Comparison of ENCODE assay signal across 22 mouse cellular contexts in the genomic region with DNA sequence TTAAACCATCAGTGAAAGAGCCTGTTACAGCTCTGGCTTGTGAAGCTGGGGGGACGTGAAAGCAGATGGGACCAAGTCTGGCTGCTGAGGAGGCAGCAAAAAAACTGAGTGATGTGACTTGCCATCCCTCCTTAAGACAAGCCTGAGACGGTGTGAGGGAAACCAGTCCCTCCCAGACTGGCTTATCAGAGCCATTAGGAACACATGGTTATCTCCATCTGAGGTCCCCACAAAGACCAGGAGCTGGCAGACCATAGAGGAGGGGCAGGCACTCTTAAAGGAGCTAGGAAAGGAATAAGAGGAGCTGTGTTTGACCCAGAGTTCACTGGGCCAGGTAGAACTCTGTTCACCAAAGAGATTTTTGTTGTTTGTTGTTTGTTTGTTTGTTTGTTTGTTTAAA. TPM values are rescaled to one million over a fixed set of nuclear protein-coding genes. Genes with fewer than 3 reads are reported as not detected.
A peak's percentile ranks its signal among the peaks of the same experiment; 100 is the strongest.
DNase-seq lines count a peak whose midpoint lies in the region; ATAC-seq and TF ChIP-seq lines count a peak whose summit lies in the region.
"Had no signal": no experiment of that assay in that cellular context is flagged by ENCODE, and none has a peak within 500 bp of the region (broad histone marks: within the 10 kb centered on the region; RNA-seq: fewer than 3 reads in every experiment).

No protein-coding gene starts in this region.

- no peak overlapping the region for H3K4me3 ChIP-seq in forebrain, embryonic 15.5 days
- H3K4me3 ChIP-seq in forebrain, embryonic 12.5 days (replicated peaks), result no peak overlapping the region
- no peak overlapping the region for H3K4me3 ChIP-seq in liver, embryonic 11.5 days (ENCODE audit: low read depth, low read length)
- no peak overlapping the region for H3K4me3 ChIP-seq in thymus, adult 2 months (ENCODE audit: control insufficient read depth, insufficient read depth, low read length)
- H3K4me3 ChIP-seq: embryonic facial prominence, embryonic 12.5 days; forebrain, embryonic 10.5 days; heart, embryonic 13.5 days; hindbrain, embryonic 13.5 days; limb, embryonic 13.5 days; lung, embryonic 15.5 days; neural tube, embryonic 15.5 days had no signal

- no peak for TF ChIP-seq POLR2A in thymus, adult 2 months (IDR thresholded peaks at IDR 0.05; ENCODE audit: control insufficient read depth, extremely low read depth, insufficient read depth, low read length, poor library complexity)

- H3K9ac ChIP-seq in forebrain, embryonic 15.5 days (replicated peaks), result no peak overlapping the region
- no peak overlapping the region for H3K9ac ChIP-seq in forebrain, embryonic 12.5 days
- 0 out of 2 replicates have a peak overlapping the region, but pooled peaks have one; percentile 16 for H3K9ac ChIP-seq in liver, embryonic 11.5 days (ENCODE audit: low read depth, low read length)
- H3K9ac ChIP-seq: embryonic facial prominence, embryonic 12.5 days; heart, embryonic 13.5 days; hindbrain, embryonic 13.5 days; limb, embryonic 13.5 days; lung, embryonic 15.5 days; neural tube, embryonic 15.5 days had no signal

- TF ChIP-seq CTCF in thymus, adult 2 months (IDR thresholded peaks at IDR 0.05; ENCODE audit: borderline replicate concordance, control insufficient read depth, extremely low read depth, insufficient read depth, low read length, poor library complexity), result no peak

- no peaks in the 10 kb centered on the region for H3K27me3 ChIP-seq in forebrain, embryonic 15.5 days
- no peaks in the 10 kb centered on the region for H3K27me3 ChIP-seq in forebrain, embryonic 12.5 days
- no peaks in the 10 kb centered on the region for H3K27me3 ChIP-seq in liver, embryonic 11.5 days (replicated peaks; ENCODE audit: control insufficient read depth, insufficient read depth, low read length)
- no peaks in the 10 kb centered on the region for H3K27me3 ChIP-seq in thymus, adult 2 months (ENCODE audit: control insufficient read depth, insufficient read depth, low read length)
- H3K27me3 ChIP-seq: embryonic facial prominence, embryonic 12.5 days; heart, embryonic 13.5 days; hindbrain, embryonic 13.5 days; limb, embryonic 13.5 days; lung, embryonic 15.5 days; neural tube, embryonic 15.5 days had no signal

- no peak overlapping the region for H3K4me2 ChIP-seq in forebrain, embryonic 15.5 days (replicated peaks)
- H3K4me2 ChIP-seq in forebrain, embryonic 12.5 days, result no peak overlapping the region
- peak overlapping the region; percentile 52 for H3K4me2 ChIP-seq in liver, embryonic 11.5 days
- H3K4me2 ChIP-seq: embryonic facial prominence, embryonic 12.5 days; heart, embryonic 13.5 days; hindbrain, embryonic 13.5 days; limb, embryonic 13.5 days; lung, embryonic 15.5 days; neural tube, embryonic 15.5 days had no signal

- WGBS in forebrain, embryonic 15.5 days, result 67% methylated on average over 2 of the region's 2 CpGs
- WGBS in forebrain, embryonic 12.5 days, result 81% methylated on average over 2 of the region's 2 CpGs
- 19% methylated on average over 2 of the region's 2 CpGs for WGBS in liver, embryonic 11.5 days
- 97% methylated on average over 2 of the region's 2 CpGs for WGBS in thymus, adult 2 months

- H3K4me1 ChIP-seq in forebrain, embryonic 15.5 days, result peaks cover 17% of the 10 kb centered on the region
- H3K4me1 ChIP-seq in forebrain, embryonic 12.5 days, result peaks cover 17% of the 10 kb centered on the region
- H3K4me1 ChIP-seq in liver, embryonic 11.5 days (replicated peaks; ENCODE audit: control insufficient read depth, insufficient read depth, low read length), result peaks cover 69% of the 10 kb centered on the region
- H3K4me1 ChIP-seq in thymus, adult 2 months (replicated peaks; ENCODE audit: control insufficient read depth, insufficient read depth, low read length), result peaks cover 51% of the 10 kb centered on the region
- H3K4me1 ChIP-seq: lung, embryonic 15.5 days had no signal

- DNase-seq in c-Kit-positive CD71-positive TER-119-positive erythroid progenitor cells, embryonic 14.5 days (ENCODE audit: low spot score), result peak; percentile 82
- DNase-seq in liver, embryonic 11.5 days (ENCODE audit: low spot score), result no peak
- no peak for DNase-seq in urinary bladder, postnatal 10 days (ENCODE audit: low spot score)
- no peak for DNase-seq in thymus, adult 2 months
- DNase-seq: adrenal gland, postnatal 36 days; cerebellum, adult 8-10 months; heart, adult 11 months; right cerebral cortex, postnatal 25 days had no signal

- H3K9me3 ChIP-seq in forebrain, embryonic 15.5 days, result no peaks in the 10 kb centered on the region
- H3K9me3 ChIP-seq in forebrain, embryonic 12.5 days, result no peaks in the 10 kb centered on the region
- peaks cover 4% of the 10 kb centered on the region for H3K9me3 ChIP-seq in liver, embryonic 11.5 days (ENCODE audit: control insufficient read depth, low read length)
- H3K9me3 ChIP-seq: embryonic facial prominence, embryonic 12.5 days; heart, embryonic 13.5 days; hindbrain, embryonic 13.5 days; lung, embryonic 15.5 days; neural tube, embryonic 15.5 days had no signal

- ATAC-seq in forebrain, embryonic 15.5 days (replicated peaks), result no peak
- ATAC-seq in forebrain, embryonic 12.5 days (ENCODE audit: low FRiP score), result no peak
- peak; percentile 83 for ATAC-seq in liver, embryonic 11.5 days (replicated peaks; ENCODE audit: low FRiP score)
- ATAC-seq in megakaryocyte progenitor cell, adult 5-6 weeks (replicated peaks; ENCODE audit: poor library complexity), result peak; percentile 24
- ATAC-seq in frontal cortex, adult (ENCODE audit: low TSS enrichment), result no peak
- ATAC-seq: CD4-positive, CD25-positive, alpha-beta regulatory T cell, adult 4 months; intestine, embryonic 16.5 days; midbrain, embryonic 16.5 days had no signal

- H3K36me3 ChIP-seq in forebrain, embryonic 15.5 days, result no peaks in the 10 kb centered on the region; the same call in 1 of the 2 replicates
- H3K36me3 ChIP-seq in forebrain, embryonic 12.5 days (replicated peaks), result peaks cover 15% of the 10 kb centered on the region
- peaks cover 8% of the 10 kb centered on the region for H3K36me3 ChIP-seq in liver, embryonic 11.5 days (ENCODE audit: control insufficient read depth, insufficient read depth, low read length)
- peaks cover 7% of the 10 kb centered on the region; the same call in 1 of the 2 replicates for H3K36me3 ChIP-seq in thymus, adult 2 months (ENCODE audit: control insufficient read depth, insufficient read depth, low read length)
- H3K36me3 ChIP-seq: lung, embryonic 15.5 days had no signal

- peak overlapping the region; percentile 50; the same call in 1 of the 2 replicates for H3K27ac ChIP-seq in forebrain, embryonic 15.5 days (replicated peaks)
- H3K27ac ChIP-seq in forebrain, embryonic 12.5 days, result no peak overlapping the region
- peak overlapping the region; percentile 67 for H3K27ac ChIP-seq in liver, embryonic 11.5 days (ENCODE audit: low read depth, low read length)
- H3K27ac ChIP-seq in thymus, adult 2 months (ENCODE audit: control insufficient read depth, insufficient read depth, low read length), result no peak overlapping the region
- H3K27ac ChIP-seq: embryonic facial prominence, embryonic 12.5 days; forebrain, embryonic 10.5 days; heart, embryonic 13.5 days; hindbrain, embryonic 13.5 days; limb, embryonic 13.5 days; lung, embryonic 15.5 days; neural tube, embryonic 15.5 days had no signal

RNA-seq across cellular contexts. Expression of a gene that starts 7.1 kb away (rescaled TPM):
- polyA plus RNA-seq in forebrain, embryonic 15.5 days (2015; fragmentation: Nextera tagmentation; extraction: Ambion mirVana), result 38.8 and 43.9 TPM in 2 replicates
- 29.9 and 30.7 TPM in 2 replicates for polyA plus RNA-seq in forebrain, embryonic 12.5 days (2016; fragmentation: Nextera tagmentation; extraction: Ambion mirVana)
- polyA plus RNA-seq in liver, embryonic 11.5 days (2014; fragmentation: Nextera tagmentation; extraction: Ambion mirVana), result 16.1 and 16.5 TPM in 2 replicates
- total RNA-seq in megakaryocyte progenitor cell, adult 5-6 weeks (2015), result 18.9 and 22.3 TPM in 2 replicates
- total RNA-seq in megakaryocyte progenitor cell, adult 5-6 weeks (2017), result 16.4 and 18.2 TPM in 2 replicates
- polyA plus RNA-seq in thymus, adult 2 months (2012; rRNA removed), result 264 and 297 TPM in 2 replicates

Comparison
In these comparisons a context has a peak if more than half of its experiments do, and no peak if none do; other contexts are left out.
1. H3K27ac ChIP-seq: peak in forebrain, embryonic 15.5 days (single experiment) and liver, embryonic 11.5 days (single experiment); none in forebrain, embryonic 12.5 days (single experiment) and thymus, adult 2 months (single experiment).
2. ATAC-seq: peak in liver, embryonic 11.5 days (single experiment) and megakaryocyte progenitor cell, adult 5-6 weeks (single experiment); none in forebrain, embryonic 15.5 days (single experiment), forebrain, embryonic 12.5 days (single experiment) and frontal cortex, adult (single experiment).